Mouse (Mus musculus) thymus, adult 2 months (tissue): ENCODE measurements around the gene Cyp2e1.

ENCODE experiments used
- CTCF ChIP-seq: fragments of 200-500 bp; IDR thresholded peaks from 2 replicates; pipeline ENCODE4 v1.5.1; 2012; ENCODE audit warnings: mild to moderate bottlenecking, control low read depth, low read length, moderate library complexity, borderline replicate concordance; ENCODE audit not compliant: control insufficient read depth, poor library complexity, insufficient read depth; ENCODE audit errors: extremely low read depth
- POLR2A ChIP-seq: fragments of 200-500 bp; IDR thresholded peaks from 2 replicates; pipeline ENCODE4 v1.6.1; 2012; ENCODE audit warnings: mild to moderate bottlenecking, low read length, control low read depth, moderate library complexity; ENCODE audit not compliant: control insufficient read depth, poor library complexity, insufficient read depth; ENCODE audit errors: extremely low read depth

DNA sequence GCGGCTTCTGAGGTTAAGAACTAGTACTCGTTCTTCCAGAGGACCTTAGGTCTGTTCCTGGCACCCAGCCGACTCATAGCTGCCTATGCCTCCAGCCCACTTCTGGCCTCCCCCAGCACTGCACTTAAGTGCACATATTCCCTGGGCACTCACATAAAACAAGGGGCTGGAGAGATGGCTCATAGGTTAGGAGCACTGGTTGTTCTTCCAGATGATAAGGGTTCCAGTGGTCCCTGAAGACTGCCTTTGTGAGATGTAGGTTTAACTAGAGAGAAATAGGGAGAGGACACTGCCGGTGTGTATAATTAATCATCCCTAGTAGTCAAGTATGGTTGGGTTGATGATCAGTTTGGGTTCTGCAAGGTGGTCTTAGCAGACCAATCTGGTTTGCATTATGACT is 59.2 kb downstream of the Cyp2e1 start:
- TF ChIP-seq CTCF (no peak), POLR2A (no peak)
